Mouse (Mus musculus) liver, postnatal 0 days (tissue): ENCODE data around the gene Gpr33. TPM values are rescaled to one million over a fixed set of nuclear protein-coding genes. Genes with fewer than 3 reads are reported as not detected.

Source experiments
- ATAC-seq: fragments of 200-750 bp; cut with Nextera tagmentation; 2 replicates; pipeline ENCODE4 v1.8.0; 2017; ENCODE audit warnings: mild to moderate bottlenecking, moderate library complexity
- DNase-seq: peaks from one replicate; pipeline ENCODE4 v3.0.0-alpha.2; 2016
- H3K27ac ChIP-seq: fragments of 300-500 bp; sonication (generic); 2 replicates; pipeline ENCODE4 v1.5.1; 2014; ENCODE audit warnings: antibody characterized with exemption, moderate library complexity, mild to moderate bottlenecking, low read depth
- H3K27me3 ChIP-seq: fragments of 300-500 bp; sonication (generic); 2 replicates; pipeline ENCODE4 v1.6.1; 2014; ENCODE audit warnings: low read length, control low read depth, mixed read lengths; ENCODE audit not compliant: insufficient read depth
- H3K36me3 ChIP-seq: fragments of 300-500 bp; sonication (generic); replicated peaks from 2 replicates; pipeline ENCODE4 v1.6.1; 2014; ENCODE audit warnings: mild to moderate bottlenecking, control low read depth, low read length, moderate library complexity, mixed read lengths; ENCODE audit not compliant: insufficient read depth
- H3K4me1 ChIP-seq: fragments of 300-500 bp; sonication (generic); 2 replicates; pipeline ENCODE4 v1.6.1; 2014; ENCODE audit warnings: antibody characterized with exemption, mild to moderate bottlenecking, control low read depth; ENCODE audit not compliant: insufficient read depth
- H3K4me2 ChIP-seq: fragments of 300-500 bp; sonication (generic); 2 replicates; pipeline ENCODE4 v1.6.1; 2014; ENCODE audit warnings: low read depth, mild to moderate bottlenecking, low read length, moderate library complexity, mixed read lengths
- H3K4me3 ChIP-seq: fragments of 300-500 bp; sonication (generic); 2 replicates; pipeline ENCODE4 v1.5.1; 2014; ENCODE audit warnings: low read depth, low read length
- H3K9ac ChIP-seq: fragments of 300-500 bp; sonication (generic); replicated peaks from 2 replicates; pipeline ENCODE4 v1.6.1; 2014; ENCODE audit warnings: mild to moderate bottlenecking, moderate library complexity
- H3K9me3 ChIP-seq: fragments of 300-500 bp; sonication (generic); 2 replicates; pipeline ENCODE4 v1.6.1; 2016; ENCODE audit warnings: mild to moderate bottlenecking, control low read depth, low read length, mixed read lengths
- CTCF ChIP-seq: sonication (generic); IDR thresholded peaks from 2 replicates; pipeline ENCODE4 v1.5.1; 2016; ENCODE audit warnings: antibody characterized with exemption, low read depth
- EP300 ChIP-seq: IDR thresholded peaks from 2 replicates; pipeline ENCODE4 v1.6.1; 2016; ENCODE audit warnings: antibody characterized with exemption, low read depth, mild to moderate bottlenecking
- WGBS: fragments of 180-500 bp; shearing (Covaris S2); extraction: QIAGEN DNeasy Blood & Tissue Kit; methylation state at CpG from one replicate; pipeline ENCODE4 v1.1.7; 2014; ENCODE audit not compliant: insufficient replicate concordance; 5-methylcytosine and 5-hydroxymethylcytosine counted together
- polyA plus RNA-seq: library from polyadenylated mRNA; unstranded; fragments of >200 nt; fragmentation: Nextera tagmentation; extraction: Ambion mirVana; gene quantifications from 2 replicates; pipeline ENCODE4 v1.2.1, GENCODE M21; 2015

Gpr33 gene
- polyA plus RNA-seq, 1 experiment from 2014 or later = not detected

GRCm38 (mm10) chr12:51995738-51996536 is 31.9 kb downstream of the Gpr33 start:
- TF ChIP-seq CTCF (no peak), EP300 (no peak)
- Histone ChIP-seq H3K9me3 (no peaks in the 10 kb centered on the region), H3K27me3 (no peaks in the 10 kb centered on the region), H3K36me3 (peaks cover 24% of the 10 kb centered on the region), H3K4me2 (no peak overlapping the region), H3K9ac (no peak overlapping the region), H3K4me1 (no peaks in the 10 kb centered on the region), H3K4me3 (no peak overlapping the region), H3K27ac (no peak overlapping the region)
- WGBS = 80% methylated on average over 1 of the region's 1 CpGs
- DNase-seq = no peak
- ATAC-seq = no peak

- DNase-seq (no peak), ATAC-seq (no peak)
- Histone ChIP-seq H3K27me3 (no peaks in the 10 kb centered on the region), H3K27ac (no peak overlapping the region), H3K4me1 (no peaks in the 10 kb centered on the region), H3K4me3 (no peak overlapping the region), H3K36me3 (0 out of 2 replicates have a peak, but pooled peaks cover 5% of the 10 kb centered on the region), H3K9ac (no peak overlapping the region), H3K4me2 (no peak overlapping the region), H3K9me3 (no peaks in the 10 kb centered on the region)
- no peak for TF ChIP-seq CTCF
- TF ChIP-seq EP300 = no peak
- WGBS = 76% methylated on average over 2 of the region's 2 CpGs
Measured at GRCm38 (mm10) chr12:51990629-51991028, 37.2 kb downstream of the Gpr33 start.

- ATAC-seq = no peak
Measured at GRCm38 (mm10) chr12:51988536-51988935, 39.3 kb downstream of the Gpr33 start.

GRCm38 (mm10) chr12:51985826-51986225 is 42.0 kb downstream of the Gpr33 start:
- no peaks in the 10 kb centered on the region for H3K9me3 ChIP-seq
- TF ChIP-seq EP300 = no peak
- TF ChIP-seq CTCF = no peak
- 0 out of 2 replicates have a peak, but pooled peaks cover 2% of the 10 kb centered on the region for H3K36me3 ChIP-seq
- H3K4me3 ChIP-seq = no peak overlapping the region
- no peak overlapping the region for H3K4me2 ChIP-seq
- no peak overlapping the region for H3K9ac ChIP-seq
- WGBS = 55% methylated on average over 4 of the region's 4 CpGs
- no peak overlapping the region for H3K27ac ChIP-seq
- H3K4me1 ChIP-seq = no peaks in the 10 kb centered on the region
- DNase-seq (no peak), ATAC-seq (no peak)
- no peaks in the 10 kb centered on the region for H3K27me3 ChIP-seq

More at GRCm38 (mm10) chr12:51988536-51988935, 39.3 kb downstream of the Gpr33 start:
- Histone ChIP-seq H3K9me3 (no peaks in the 10 kb centered on the region), H3K4me1 (no peaks in the 10 kb centered on the region), H3K4me2 (no peak overlapping the region), H3K9ac (no peak overlapping the region), H3K27ac (no peak overlapping the region), H3K36me3 (0 out of 2 replicates have a peak, but pooled peaks cover 5% of the 10 kb centered on the region), H3K27me3 (no peaks in the 10 kb centered on the region), H3K4me3 (no peak overlapping the region)
- TF ChIP-seq CTCF (no peak), EP300 (no peak)
- no peak for DNase-seq
- 76% methylated on average over 5 of the region's 5 CpGs for WGBS

- H3K4me3 ChIP-seq = no peak overlapping the region
- TF ChIP-seq EP300 (no peak), CTCF (no peak)
- H3K4me2 ChIP-seq = no peak overlapping the region
- ATAC-seq = no peak
- 0 out of 2 replicates have a peak, but pooled peaks cover 2% of the 10 kb centered on the region for H3K36me3 ChIP-seq
- H3K9me3 ChIP-seq = no peaks in the 10 kb centered on the region
- H3K4me1 ChIP-seq = no peaks in the 10 kb centered on the region
- no peak overlapping the region for H3K9ac ChIP-seq
- H3K27ac ChIP-seq = no peak overlapping the region
- WGBS = 58% methylated on average over 3 of the region's 3 CpGs
- no peak for DNase-seq
- H3K27me3 ChIP-seq = no peaks in the 10 kb centered on the region
Measured at GRCm38 (mm10) chr12:51985163-51985748, 42.6 kb downstream of the Gpr33 start.

- no peaks in the 10 kb centered on the region for H3K27me3 ChIP-seq
- H3K9ac ChIP-seq = no peak overlapping the region
- ATAC-seq (no peak), DNase-seq (no peak)
- no peaks in the 10 kb centered on the region for H3K4me1 ChIP-seq
- 0 out of 2 replicates have a peak, but pooled peaks cover 2% of the 10 kb centered on the region for H3K36me3 ChIP-seq
- H3K27ac ChIP-seq = no peak overlapping the region
- 87% methylated on average over 1 of the region's 1 CpGs for WGBS
- H3K4me2 ChIP-seq = no peak overlapping the region
- TF ChIP-seq EP300 = no peak
- TF ChIP-seq CTCF = no peak
- no peak overlapping the region for H3K4me3 ChIP-seq
- no peaks in the 10 kb centered on the region for H3K9me3 ChIP-seq
Measured at GRCm38 (mm10) chr12:51983625-51984024, 44.2 kb downstream of the Gpr33 start.
